Mouse (Mus musculus) liver, embryonic 11.5 days (tissue): ENCODE results near the gene Rtl1. TPM values are rescaled to one million over a fixed set of nuclear protein-coding genes. Genes with fewer than 3 reads are reported as not detected.
A peak's percentile ranks its signal among the peaks of the same experiment; 100 is the strongest.

ENCODE experiments used
- ATAC-seq: fragments of 200-750 bp; cut with Nextera tagmentation; replicated peaks from 2 replicates; pipeline ENCODE4 v1.8.0; 2017; ENCODE audit warnings: moderate number of reproducible peaks, mild to moderate bottlenecking, moderate TSS enrichment, moderate library complexity; ENCODE audit not compliant: low FRiP score
- DNase-seq: peaks from one replicate; pipeline ENCODE4 v3.0.0-alpha.2; 2017; ENCODE audit warnings: low spot score
- H3K27ac ChIP-seq: fragments of 300-500 bp; sonication (generic); 2 replicates; pipeline ENCODE4 v1.5.1; 2014; ENCODE audit warnings: mild to moderate bottlenecking, low read depth, low read length, control low read depth
- H3K27me3 ChIP-seq: fragments of 300-500 bp; sonication (generic); replicated peaks from 2 replicates; pipeline ENCODE4 v1.6.1; 2014; ENCODE audit warnings: low read length, mixed read lengths; ENCODE audit not compliant: control insufficient read depth, insufficient read depth
- H3K36me3 ChIP-seq: fragments of 300-500 bp; sonication (generic); 2 replicates; pipeline ENCODE4 v1.6.1; 2014; ENCODE audit warnings: mild to moderate bottlenecking, low read length, moderate library complexity, mixed read lengths; ENCODE audit not compliant: control insufficient read depth, insufficient read depth
- H3K4me1 ChIP-seq: fragments of 300-500 bp; sonication (generic); replicated peaks from 2 replicates; pipeline ENCODE4 v1.6.1; 2014; ENCODE audit warnings: low read length, mixed read lengths; ENCODE audit not compliant: control insufficient read depth, insufficient read depth
- H3K4me2 ChIP-seq: fragments of 300-500 bp; sonication (generic); 2 replicates; pipeline ENCODE4 v1.6.1; 2014; ENCODE audit warnings: mild to moderate bottlenecking, control low read depth, moderate library complexity
- H3K4me3 ChIP-seq: fragments of 300-500 bp; sonication (generic); 2 replicates; pipeline ENCODE4 v1.5.1; 2014; ENCODE audit warnings: low read depth, low read length, control low read depth
- H3K9ac ChIP-seq: fragments of 300-500 bp; sonication (generic); 2 replicates; pipeline ENCODE4 v1.6.1; 2014; ENCODE audit warnings: low read depth, low read length, control low read depth
- H3K9me3 ChIP-seq: fragments of 300-500 bp; sonication (generic); 2 replicates; pipeline ENCODE4 v1.6.1; 2016; ENCODE audit warnings: low read length, inconsistent platforms, mixed read lengths; ENCODE audit not compliant: control insufficient read depth
- WGBS: fragments of 180-500 bp; shearing (Covaris S2); extraction: QIAGEN DNeasy Blood & Tissue Kit; methylation state at CpG from one replicate; pipeline ENCODE4 v1.1.7; 2014; 5-methylcytosine and 5-hydroxymethylcytosine counted together
- polyA plus RNA-seq: library from polyadenylated mRNA; unstranded; fragments of >200 nt; fragmentation: Nextera tagmentation; extraction: Ambion mirVana; gene quantifications from 2 replicates; pipeline ENCODE4 v1.2.1, GENCODE M21; 2014

Gene Rtl1
- polyA plus RNA-seq, 1 experiment from 2014 or later, result 1.6 TPM

DNA sequence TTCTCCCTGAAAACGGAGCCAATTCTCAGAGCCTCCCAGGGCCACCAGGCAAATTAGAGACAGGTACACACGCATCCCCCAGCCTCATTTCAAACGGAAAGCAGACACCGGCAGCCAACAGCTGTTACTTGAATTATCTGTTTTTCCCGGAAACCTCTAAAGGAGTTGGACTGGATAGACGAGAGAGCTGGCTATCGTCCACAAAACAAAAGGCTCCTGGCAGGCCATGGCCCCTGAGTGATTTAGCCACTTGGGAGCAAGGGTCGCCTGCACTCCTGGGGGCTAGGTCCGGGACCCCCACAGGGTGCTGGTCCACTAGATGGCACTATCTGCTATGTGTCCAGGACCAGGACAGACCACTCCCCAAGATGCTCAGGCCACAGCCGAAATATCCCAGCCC lies 14.3 kb upstream of the Rtl1 start:
- no peak overlapping the region for H3K4me2 ChIP-seq
- 55% methylated on average over 10 of the region's 10 CpGs for WGBS
- no peak overlapping the region for H3K4me3 ChIP-seq
- ATAC-seq (no peak), DNase-seq (peak; percentile 31)
- 0 out of 2 replicates have a peak, but pooled peaks cover 4% of the 10 kb centered on the region for H3K36me3 ChIP-seq
- H3K27ac ChIP-seq, result peak overlapping the region; percentile 13; the same call in 1 of the 2 replicates
- H3K4me1 ChIP-seq, result no peaks in the 10 kb centered on the region
- no peaks in the 10 kb centered on the region for H3K9me3 ChIP-seq
- H3K9ac ChIP-seq, result no peak overlapping the region
- 0 out of 2 replicates have a peak, but pooled peaks cover 5% of the 10 kb centered on the region for H3K27me3 ChIP-seq

DNA sequence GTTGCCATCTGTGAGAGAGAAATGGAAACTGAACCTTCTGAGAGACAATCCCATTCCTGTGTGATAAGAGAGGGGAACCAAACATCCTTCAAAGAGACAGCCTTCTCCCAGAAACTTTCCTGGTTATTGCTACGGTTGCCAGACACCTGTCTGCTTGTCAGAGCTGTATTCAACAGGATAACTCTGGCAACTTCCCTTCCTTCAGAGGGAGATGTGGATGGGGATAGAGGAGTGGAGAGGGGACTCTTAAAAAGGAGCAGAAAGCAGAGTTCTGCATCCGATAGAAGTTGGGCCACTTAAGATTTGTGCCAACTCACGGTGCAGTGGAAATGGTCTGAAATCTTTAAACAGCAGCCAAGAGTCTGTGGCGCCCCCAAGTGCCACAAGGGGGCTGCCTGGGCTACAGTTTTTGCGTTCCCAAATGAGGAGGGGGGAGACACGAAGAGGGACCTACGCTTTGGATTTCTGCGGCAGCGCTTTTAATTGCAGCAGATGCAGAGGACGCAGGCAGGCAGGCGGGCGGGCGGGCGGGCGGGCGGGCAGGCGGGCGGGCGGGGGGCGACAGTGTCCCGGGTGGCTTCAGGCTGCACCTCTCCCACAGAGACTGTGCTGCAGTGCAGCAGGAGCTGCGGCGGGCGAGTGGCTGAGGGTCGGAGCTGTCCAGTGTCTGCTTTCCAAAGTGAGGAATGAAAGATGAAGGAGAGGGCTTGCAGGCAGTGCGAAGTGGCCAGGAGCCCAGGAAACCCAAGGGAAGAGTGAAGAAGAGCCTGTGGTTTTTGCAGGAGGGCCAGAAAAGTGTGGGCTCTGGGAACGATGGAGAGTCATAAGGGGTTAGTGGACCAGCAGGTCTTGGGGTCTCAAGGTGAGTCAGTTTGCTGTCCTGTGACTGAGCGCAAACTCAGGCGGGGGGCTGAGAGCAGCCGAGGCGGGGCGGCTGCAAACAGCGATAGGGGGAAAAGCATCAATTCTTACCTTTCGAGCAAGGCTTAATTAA lies 12.6 kb upstream of the Rtl1 start:
- peak overlapping the region; percentile 25; the same call in 1 of the 2 replicates for H3K4me3 ChIP-seq
- H3K27me3 ChIP-seq, result 0 out of 2 replicates have a peak, but pooled peaks cover 5% of the 10 kb centered on the region
- 0 out of 2 replicates have a peak overlapping the region, but pooled peaks have one; percentile 2 for H3K27ac ChIP-seq
- ATAC-seq (no peak), DNase-seq (peak; percentile 32)
- H3K9me3 ChIP-seq, result no peaks in the 10 kb centered on the region
- no peak overlapping the region for H3K9ac ChIP-seq
- WGBS, result 48% methylated on average over 34 of the region's 34 CpGs
- H3K36me3 ChIP-seq, result 0 out of 2 replicates have a peak, but pooled peaks cover 4% of the 10 kb centered on the region
- H3K4me1 ChIP-seq, result no peaks in the 10 kb centered on the region; the same call in 1 of the 2 replicates
- peak overlapping the region; percentile 45 for H3K4me2 ChIP-seq

DNA sequence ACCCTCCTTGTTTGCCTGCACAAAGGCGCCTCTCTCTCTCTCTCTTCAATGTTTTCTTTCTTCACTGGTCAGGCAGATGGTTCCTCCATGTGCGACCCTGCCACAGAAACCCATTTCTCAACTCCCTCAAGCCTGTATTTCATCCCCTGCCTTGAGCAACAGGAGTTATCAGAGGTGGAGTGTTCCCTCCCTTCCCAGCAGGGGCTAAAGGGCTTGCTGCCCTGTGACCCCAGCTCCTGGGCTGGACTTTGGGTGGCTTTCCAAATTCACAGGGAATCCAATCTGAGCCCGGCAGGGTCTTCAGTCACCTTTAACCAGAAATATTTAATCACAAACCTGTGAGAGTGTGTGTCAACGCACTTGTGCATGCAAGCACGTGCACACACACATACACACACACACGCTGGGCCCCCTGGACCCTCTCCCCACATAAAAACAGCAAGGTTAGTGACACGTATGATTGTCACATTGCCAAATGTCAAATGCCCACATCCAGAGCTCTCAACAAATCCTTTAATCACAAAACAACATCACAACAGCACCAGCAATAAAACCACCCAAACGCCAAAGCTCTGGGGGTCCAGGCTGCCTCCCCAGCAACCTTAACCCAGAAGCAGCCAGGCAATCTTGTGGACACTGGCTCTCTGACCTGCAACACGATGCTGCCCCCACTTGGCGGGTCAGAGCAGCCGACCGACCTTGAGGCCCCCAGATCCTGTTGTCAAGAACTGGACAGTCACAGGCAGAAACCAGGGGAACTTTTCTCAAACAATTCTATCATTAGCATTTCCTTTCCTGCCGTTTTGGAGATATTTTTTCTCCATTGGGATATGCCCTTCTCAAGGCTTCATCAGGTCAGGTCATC lies 8.7 kb upstream of the Rtl1 start:
- DNase-seq (peak; percentile 36), ATAC-seq (0 out of 2 replicates have a peak, but pooled peaks have one; percentile 32)
- Histone ChIP-seq H3K27ac (peak overlapping the region; percentile 41), H3K4me1 (no peaks in the 10 kb centered on the region; the same call in 1 of the 2 replicates), H3K27me3 (0 out of 2 replicates have a peak, but pooled peaks cover 5% of the 10 kb centered on the region), H3K9me3 (no peaks in the 10 kb centered on the region), H3K4me3 (no peak overlapping the region), H3K9ac (no peak overlapping the region), H3K4me2 (no peak overlapping the region), H3K36me3 (0 out of 2 replicates have a peak, but pooled peaks cover 4% of the 10 kb centered on the region)
- 47% methylated on average over 13 of the region's 13 CpGs for WGBS

DNA sequence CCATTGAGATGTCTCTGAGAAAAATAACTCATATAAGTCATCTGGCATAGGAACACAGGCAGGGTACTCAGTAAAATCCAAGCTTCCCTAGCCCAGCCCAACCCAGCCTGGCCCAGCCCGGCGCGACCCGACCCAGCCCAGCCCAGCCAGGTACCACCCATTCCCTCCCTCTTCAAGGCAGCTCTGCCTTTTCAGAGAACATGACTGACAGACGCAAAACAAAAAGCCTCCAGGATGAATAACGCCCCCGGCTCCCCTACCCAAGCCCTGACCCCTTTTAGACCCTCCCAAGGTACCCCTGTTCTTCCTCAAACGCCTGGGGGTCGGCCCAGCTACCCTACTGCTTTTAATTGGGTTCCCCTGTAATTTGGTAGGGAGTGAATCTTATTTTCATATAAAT lies 7.8 kb upstream of the Rtl1 start:
- Histone ChIP-seq H3K9me3 (no peaks in the 10 kb centered on the region), H3K4me2 (no peak overlapping the region), H3K27me3 (0 out of 2 replicates have a peak, but pooled peaks cover under 1% of the 10 kb centered on the region), H3K4me3 (no peak overlapping the region), H3K27ac (peak overlapping the region; percentile 41; the same call in 1 of the 2 replicates), H3K9ac (no peak overlapping the region), H3K4me1 (no peaks in the 10 kb centered on the region; the same call in 1 of the 2 replicates), H3K36me3 (0 out of 2 replicates have a peak, but pooled peaks cover 4% of the 10 kb centered on the region)
- 54% methylated on average over 9 of the region's 9 CpGs for WGBS
- no peak for ATAC-seq
- DNase-seq, result peak; percentile 31

DNA sequence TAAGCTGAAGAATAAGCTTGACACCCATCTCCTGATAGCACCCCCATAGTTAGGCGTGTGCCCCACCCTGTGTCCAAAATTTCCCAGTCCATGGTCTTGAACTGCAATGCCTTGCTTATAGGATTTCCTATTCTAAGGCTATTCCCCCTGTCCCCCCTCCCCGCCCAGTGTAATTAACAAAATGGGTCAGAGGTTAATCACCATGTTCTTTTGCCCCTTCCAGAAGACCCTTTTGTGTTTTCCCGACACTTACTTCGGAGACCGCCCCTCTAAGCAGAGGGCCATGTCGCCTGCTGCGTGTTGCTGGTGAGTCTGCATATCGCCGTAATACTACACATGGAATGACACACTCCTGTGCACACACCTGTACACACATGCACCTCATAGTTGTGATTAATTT lies 7.1 kb upstream of the Rtl1 start:
- no peaks in the 10 kb centered on the region for H3K27me3 ChIP-seq
- 0 out of 2 replicates have a peak, but pooled peaks cover 4% of the 10 kb centered on the region for H3K36me3 ChIP-seq
- ATAC-seq (no peak), DNase-seq (peak; percentile 29)
- H3K4me1 ChIP-seq, result no peaks in the 10 kb centered on the region; the same call in 1 of the 2 replicates
- 84% methylated on average over 9 of the region's 9 CpGs for WGBS
- H3K9me3 ChIP-seq, result no peaks in the 10 kb centered on the region
- H3K27ac ChIP-seq, result no peak overlapping the region
- no peak overlapping the region for H3K9ac ChIP-seq
- H3K4me3 ChIP-seq, result no peak overlapping the region
- H3K4me2 ChIP-seq, result no peak overlapping the region

DNA sequence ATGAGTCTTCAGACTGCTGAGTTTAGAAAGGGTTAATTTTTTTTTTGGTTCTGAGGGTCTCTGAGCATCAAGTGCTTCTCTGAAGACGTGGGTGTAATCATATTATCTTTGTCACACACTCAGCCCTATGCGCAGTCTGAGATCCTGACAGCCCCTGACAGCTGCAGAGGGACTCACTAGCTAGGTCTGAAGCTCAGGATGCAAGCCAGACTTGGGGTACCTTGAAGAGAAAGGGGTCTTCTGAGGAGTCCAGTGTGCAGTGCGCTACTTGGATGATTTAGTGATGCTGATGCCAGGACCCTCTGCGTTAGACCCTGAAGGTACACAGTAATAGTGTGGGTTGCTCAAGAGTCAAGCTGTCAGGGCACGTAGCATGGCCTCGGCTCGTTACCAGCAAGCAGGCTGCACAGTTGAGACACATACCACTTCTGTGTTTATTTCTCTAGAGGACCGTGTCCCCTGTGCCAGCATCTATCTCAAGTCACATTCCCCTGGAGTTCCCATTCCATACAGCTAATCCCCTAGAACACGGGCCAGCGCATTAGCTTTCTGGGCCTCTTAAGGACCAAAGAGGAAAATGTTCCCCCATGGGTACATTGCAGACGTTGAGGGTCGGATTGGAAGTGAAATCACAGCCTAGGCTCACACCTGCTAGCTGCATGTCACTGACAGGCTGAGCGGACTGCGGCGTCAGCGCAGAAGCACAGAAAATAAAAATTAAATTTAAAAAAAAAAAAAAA lies 5.0 kb upstream of the Rtl1 start:
- no peak overlapping the region for H3K27ac ChIP-seq
- H3K4me1 ChIP-seq, result no peaks in the 10 kb centered on the region; the same call in 1 of the 2 replicates
- no peak for ATAC-seq
- DNase-seq, result peak; percentile 29
- no peaks in the 10 kb centered on the region for H3K27me3 ChIP-seq
- no peak overlapping the region for H3K4me2 ChIP-seq
- no peak overlapping the region for H3K4me3 ChIP-seq
- WGBS, result 70% methylated on average over 16 of the region's 16 CpGs
- no peaks in the 10 kb centered on the region for H3K36me3 ChIP-seq
- no peak overlapping the region for H3K9ac ChIP-seq
- H3K9me3 ChIP-seq, result no peaks in the 10 kb centered on the region

DNA sequence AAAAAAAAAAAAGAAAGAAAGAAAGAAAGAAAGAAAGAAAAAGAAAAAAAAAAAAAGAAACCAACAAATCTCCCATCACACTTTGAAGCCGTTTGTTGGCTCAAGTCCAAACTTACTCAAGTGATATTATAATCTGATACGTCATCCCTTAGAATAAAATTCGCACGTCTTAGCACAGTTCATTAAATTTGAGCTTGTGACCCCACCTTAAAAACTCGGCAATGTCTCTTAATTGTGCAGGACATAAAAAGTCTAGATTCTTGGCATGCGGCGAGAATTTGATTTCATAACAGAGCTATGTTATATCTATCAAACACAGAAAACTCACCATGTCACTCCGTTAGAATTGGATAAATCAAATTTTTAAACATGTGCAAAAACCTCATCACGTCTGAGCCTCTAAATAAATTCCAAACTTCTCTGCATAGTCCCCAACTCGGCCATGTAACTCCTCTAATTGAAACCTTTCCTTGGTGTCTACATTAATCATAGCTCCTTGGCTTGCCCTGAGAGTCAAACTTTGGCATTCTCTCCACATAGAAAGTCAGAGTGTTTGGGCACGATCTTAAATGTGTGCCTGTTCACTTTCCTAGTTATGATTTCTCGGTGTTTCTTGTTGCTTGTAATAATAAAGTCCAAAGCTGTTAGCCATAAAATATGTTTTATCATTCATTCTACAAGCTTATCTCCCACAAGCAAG lies 1.4 kb downstream of the Rtl1 start:
- Histone ChIP-seq H3K27me3 (no peaks in the 10 kb centered on the region), H3K4me3 (no peak overlapping the region), H3K4me1 (no peaks in the 10 kb centered on the region; the same call in 1 of the 2 replicates), H3K27ac (no peak overlapping the region), H3K9ac (no peak overlapping the region), H3K36me3 (peaks cover 4% of the 10 kb centered on the region; the same call in 1 of the 2 replicates), H3K4me2 (no peak overlapping the region), H3K9me3 (no peaks in the 10 kb centered on the region)
- no peak for DNase-seq
- ATAC-seq, result no peak
- WGBS, result 76% methylated on average over 12 of the region's 12 CpGs
